Mouse (Mus musculus): ENCODE results near the gene Satb2.

- TF ChIP-seq EP300 (IDR thresholded peaks at IDR 0.05) (no peak), CTCF (IDR thresholded peaks at IDR 0.05) (no peak)
These were observed 7.7 kb downstream of the Satb2 start for GRCm38 (mm10) chr1:56970740-56971141.
